Mouse (Mus musculus) midbrain, embryonic 11.5 days (tissue): ENCODE data around the gene Parp4. TPM values are rescaled to one million over a fixed set of nuclear protein-coding genes. Genes with fewer than 3 reads are reported as not detected.

Experiments used
- ATAC-seq: fragments of 200-750 bp; cut with Nextera tagmentation; 2 replicates; pipeline ENCODE4 v1.8.0; 2017; ENCODE audit warnings: moderate TSS enrichment, moderate library complexity; ENCODE audit not compliant: low FRiP score
- DNase-seq: peaks from one replicate; pipeline ENCODE4 v3.0.0; 2015; ENCODE audit warnings: low spot score; ENCODE audit errors: missing footprints
- H3K27ac ChIP-seq: fragments of 300-500 bp; sonication (generic); 2 replicates; pipeline ENCODE4 v1.5.1; 2014; ENCODE audit warnings: low read depth, low read length
- H3K27me3 ChIP-seq: fragments of 300-500 bp; sonication (generic); 2 replicates; pipeline ENCODE4 v1.6.1; 2014; ENCODE audit warnings: mild to moderate bottlenecking, low read length, moderate library complexity, mixed read lengths; ENCODE audit not compliant: control insufficient read depth, insufficient read depth
- H3K36me3 ChIP-seq: fragments of 300-500 bp; sonication (generic); 2 replicates; pipeline ENCODE4 v1.6.1; 2014; ENCODE audit warnings: mild to moderate bottlenecking, low read length, moderate library complexity, mixed read lengths; ENCODE audit not compliant: control insufficient read depth, insufficient read depth
- H3K4me1 ChIP-seq: fragments of 300-500 bp; sonication (generic); 2 replicates; pipeline ENCODE4 v1.6.1; 2014; ENCODE audit warnings: low read length; ENCODE audit not compliant: control insufficient read depth, insufficient read depth
- H3K4me2 ChIP-seq: fragments of 300-500 bp; sonication (generic); 2 replicates; pipeline ENCODE4 v1.6.1; 2014; ENCODE audit warnings: mild to moderate bottlenecking, moderate library complexity
- H3K4me3 ChIP-seq: fragments of 300-500 bp; sonication (generic); 2 replicates; pipeline ENCODE4 v1.5.1; 2014; ENCODE audit warnings: low read depth, low read length
- H3K9ac ChIP-seq: fragments of 300-500 bp; sonication (generic); 2 replicates; pipeline ENCODE4 v1.6.1; 2014; ENCODE audit warnings: low read length
- H3K9me3 ChIP-seq: fragments of 300-500 bp; sonication (generic); 2 replicates; pipeline ENCODE4 v1.6.1; 2016; ENCODE audit warnings: low read length; ENCODE audit not compliant: control insufficient read depth
- WGBS: fragments of 180-500 bp; shearing (Covaris S2); extraction: QIAGEN DNeasy Blood & Tissue Kit; methylation state at CpG from one replicate; pipeline ENCODE4 v1.1.7; 2014; 5-methylcytosine and 5-hydroxymethylcytosine counted together
- polyA plus RNA-seq: library from polyadenylated mRNA; unstranded; fragments of >200 nt; fragmentation: Nextera tagmentation; extraction: Ambion mirVana; gene quantifications from 2 replicates; pipeline ENCODE4 v1.2.1, GENCODE M21; 2014

Gene Parp4
- polyA plus RNA-seq, 1 experiment from 2014 or later = 1.5 TPM

DNA sequence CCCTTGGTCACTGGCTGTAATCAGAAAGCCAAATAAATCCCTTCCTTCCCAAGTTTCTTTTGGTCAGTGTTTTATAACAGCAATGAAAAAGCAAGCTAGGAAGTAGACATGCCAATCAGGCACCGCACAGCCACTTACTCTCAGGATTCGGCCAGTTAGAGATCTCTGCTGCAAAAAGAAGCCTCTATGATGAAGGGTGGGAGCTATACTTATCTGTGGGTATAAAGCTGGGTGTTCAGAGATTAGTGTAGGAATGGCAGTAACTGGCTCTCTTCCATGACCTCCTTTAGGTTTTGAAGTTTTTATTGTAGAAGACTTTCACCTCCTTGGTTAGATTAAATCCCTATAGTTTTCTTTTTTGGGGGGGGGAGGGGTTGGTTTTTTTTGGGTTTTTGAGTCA is 55.7 kb downstream of the Parp4 start:
- Histone ChIP-seq H3K9ac (no peak overlapping the region), H3K4me3 (no peak overlapping the region), H3K4me2 (no peak overlapping the region), H3K9me3 (no peaks in the 10 kb centered on the region), H3K4me1 (no peaks in the 10 kb centered on the region), H3K27me3 (no peaks in the 10 kb centered on the region), H3K27ac (no peak overlapping the region), H3K36me3 (no peaks in the 10 kb centered on the region)
- DNase-seq (no peak), ATAC-seq (no peak)
- WGBS = 90% methylated on average over 2 of the region's 2 CpGs

DNA sequence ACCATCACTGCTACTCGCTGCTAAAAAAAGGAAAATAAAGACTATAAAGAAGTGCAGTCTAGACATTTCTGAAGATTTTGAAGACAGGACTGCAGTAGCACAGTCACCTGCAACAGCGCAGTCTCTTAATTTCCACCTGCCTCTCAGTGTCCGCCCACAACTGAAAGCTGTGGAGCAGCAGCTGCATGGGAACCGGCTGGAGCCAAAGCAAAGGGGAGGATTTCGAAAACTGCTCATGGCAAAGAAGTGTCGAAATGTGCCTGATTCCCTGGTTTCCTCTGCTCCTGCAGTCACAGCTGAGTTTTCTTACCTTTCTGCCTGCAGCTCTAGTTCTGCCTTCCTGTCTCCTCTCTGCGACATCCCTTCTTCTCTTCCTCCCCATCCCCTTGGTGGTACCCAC is 71.8 kb downstream of the Parp4 start:
- ATAC-seq (no peak), DNase-seq (no peak)
- Histone ChIP-seq H3K4me3 (no peak overlapping the region), H3K27ac (no peak overlapping the region), H3K36me3 (no peaks in the 10 kb centered on the region), H3K9me3 (no peaks in the 10 kb centered on the region), H3K4me2 (no peak overlapping the region), H3K4me1 (no peaks in the 10 kb centered on the region), H3K27me3 (no peaks in the 10 kb centered on the region), H3K9ac (no peak overlapping the region)
- WGBS = 66% methylated on average over 7 of the region's 7 CpGs

DNA sequence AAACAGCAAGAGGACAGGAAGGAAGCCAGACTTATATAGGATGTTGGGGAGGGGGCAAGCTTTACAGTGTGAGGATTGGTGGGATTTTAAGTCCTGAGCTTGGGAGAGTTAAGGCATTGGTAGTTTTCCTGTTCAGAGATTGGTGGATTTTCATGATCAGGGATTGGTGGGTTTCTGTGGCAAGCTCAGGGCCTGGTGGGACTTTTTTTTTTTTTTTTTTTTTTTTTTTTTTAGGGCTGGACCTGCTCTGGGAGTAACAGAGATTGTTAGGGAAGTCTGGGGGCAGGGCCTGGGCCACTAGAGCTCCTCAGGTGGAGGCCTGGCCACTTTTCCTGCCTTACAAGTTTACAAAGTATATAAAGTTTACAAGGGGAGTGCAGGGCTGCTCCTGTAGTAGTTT is 74.0 kb downstream of the Parp4 start:
- no peak overlapping the region for H3K9ac ChIP-seq
- no peak overlapping the region for H3K4me2 ChIP-seq
- DNase-seq (no peak), ATAC-seq (no peak)
- H3K36me3 ChIP-seq = no peaks in the 10 kb centered on the region
- H3K4me1 ChIP-seq = no peaks in the 10 kb centered on the region
- no peak overlapping the region for H3K4me3 ChIP-seq
- H3K9me3 ChIP-seq = no peaks in the 10 kb centered on the region; the same call in 1 of the 2 replicates
- H3K27ac ChIP-seq = no peak overlapping the region
- H3K27me3 ChIP-seq = no peaks in the 10 kb centered on the region

DNA sequence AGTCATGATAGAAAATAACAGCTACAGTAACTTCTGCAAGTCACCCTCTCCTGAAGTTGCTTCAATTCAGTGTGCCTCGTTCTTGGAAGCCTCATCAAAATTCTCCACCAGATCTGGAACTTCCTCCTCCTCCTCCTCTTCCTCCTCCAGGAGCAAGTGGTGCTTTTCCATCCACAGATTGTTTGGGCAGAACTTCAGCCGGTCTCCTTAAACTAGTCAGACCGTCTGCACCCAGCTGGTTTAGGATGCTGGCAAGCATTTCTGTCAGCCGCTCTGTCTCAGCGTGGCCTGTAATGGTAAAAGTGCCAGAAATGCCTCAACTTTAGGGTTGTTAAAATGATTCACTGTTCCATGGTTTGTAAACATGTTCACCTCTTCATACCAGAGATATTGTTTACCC is 90.2 kb downstream of the Parp4 start:
- ATAC-seq (no peak), DNase-seq (no peak)
- WGBS = 77% methylated on average over 5 of the region's 5 CpGs
- H3K9ac ChIP-seq = no peak overlapping the region
- no peak overlapping the region for H3K4me2 ChIP-seq
- H3K4me3 ChIP-seq = no peak overlapping the region
- H3K4me1 ChIP-seq = peaks cover 11% of the 10 kb centered on the region
- H3K27me3 ChIP-seq = no peaks in the 10 kb centered on the region
- H3K9me3 ChIP-seq = no peaks in the 10 kb centered on the region
- no peak overlapping the region for H3K27ac ChIP-seq
- H3K36me3 ChIP-seq = no peaks in the 10 kb centered on the region

DNA sequence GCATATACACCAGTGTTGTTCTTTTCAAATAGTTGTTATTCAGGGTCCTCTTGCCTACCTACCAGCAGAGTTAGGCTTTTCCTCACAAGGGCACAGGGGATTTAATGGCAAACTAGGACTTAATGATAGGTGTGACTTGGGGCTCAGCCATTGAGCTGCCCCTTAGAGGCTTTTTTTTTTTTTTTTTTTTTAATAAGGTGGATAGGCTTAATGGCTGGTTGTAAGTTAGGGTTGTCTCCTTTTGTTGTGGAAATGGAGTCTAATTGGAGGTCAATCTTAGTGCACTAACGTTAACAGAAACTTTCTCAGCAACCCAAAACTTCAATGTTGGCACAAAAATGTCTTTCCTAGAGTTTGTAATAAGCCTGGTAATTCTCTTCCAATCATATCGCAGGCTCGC is 91.5 kb downstream of the Parp4 start:
- no peaks in the 10 kb centered on the region for H3K27me3 ChIP-seq
- peaks cover 11% of the 10 kb centered on the region for H3K4me1 ChIP-seq
- DNase-seq (peak; percentile 67), ATAC-seq (no peak)
- H3K27ac ChIP-seq = no peak overlapping the region
- no peak overlapping the region for H3K9ac ChIP-seq
- 83% methylated on average over 3 of the region's 3 CpGs for WGBS
- H3K4me2 ChIP-seq = peak overlapping the region; percentile 56; the same call in 1 of the 2 replicates
- no peak overlapping the region for H3K4me3 ChIP-seq
- H3K36me3 ChIP-seq = no peaks in the 10 kb centered on the region
- no peaks in the 10 kb centered on the region for H3K9me3 ChIP-seq

DNA sequence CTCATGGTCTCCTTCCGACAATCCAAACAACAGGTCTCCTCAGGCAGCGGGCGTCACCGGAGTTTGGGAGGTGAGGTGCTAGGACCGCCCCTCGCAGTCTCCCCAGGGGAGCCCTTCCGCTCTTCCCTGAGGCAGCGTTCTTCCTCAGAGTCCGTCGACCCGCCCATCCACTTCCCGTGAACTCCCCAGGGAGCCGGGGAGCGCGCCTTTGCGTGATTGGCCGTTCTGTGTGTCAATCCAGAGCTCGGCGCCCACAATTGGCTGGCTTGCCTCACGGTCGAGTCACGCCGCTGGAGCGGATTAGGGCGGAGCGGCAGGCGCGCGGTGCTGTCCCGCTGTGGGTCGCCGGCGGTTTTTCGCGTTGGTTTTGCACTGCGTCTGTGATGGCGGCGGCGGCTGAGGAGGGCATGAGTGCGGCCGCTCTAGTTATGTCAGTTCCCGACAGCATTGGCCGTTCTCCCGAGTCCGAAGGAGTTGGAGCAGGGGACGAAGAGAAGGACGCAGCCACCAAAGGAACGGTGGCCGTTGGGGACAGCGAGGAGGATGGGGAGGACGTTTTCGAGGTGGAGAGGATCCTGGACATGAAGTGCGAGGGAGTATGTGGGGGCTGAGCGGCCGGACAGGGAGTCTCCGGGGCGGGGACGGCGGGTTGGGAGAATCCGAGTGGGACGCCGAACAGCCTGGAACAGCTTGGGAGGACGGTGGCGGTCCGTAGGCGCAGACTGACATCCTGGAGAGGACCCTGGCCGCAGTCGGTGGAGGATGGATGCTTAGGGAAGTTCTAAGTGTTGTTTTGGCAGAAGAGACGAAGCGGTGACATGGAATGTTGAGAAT is 92.8 kb downstream of the Parp4 start, which contains the start of gene Mphosph8:
Mphosph8 (plus strand) TSS at position 280 of the 834 bp plus-strand sequence.
- ATAC-seq (peak; percentile 100), DNase-seq (peak; percentile 100)
- peaks cover 6% of the 10 kb centered on the region for H3K36me3 ChIP-seq
- peaks cover 11% of the 10 kb centered on the region for H3K4me1 ChIP-seq
- H3K27me3 ChIP-seq = no peaks in the 10 kb centered on the region
- no peaks in the 10 kb centered on the region for H3K9me3 ChIP-seq
- peak within 1 kb of the TSS; percentile 92 for H3K4me3 ChIP-seq
- H3K9ac ChIP-seq = peak within 1 kb of the TSS; percentile 78
- peak within 1 kb of the TSS; percentile 84 for H3K27ac ChIP-seq
- WGBS = under 1% methylated on average over 70 of the region's 70 CpGs
- H3K4me2 ChIP-seq = peak within 1 kb of the TSS; percentile 71

DNA sequence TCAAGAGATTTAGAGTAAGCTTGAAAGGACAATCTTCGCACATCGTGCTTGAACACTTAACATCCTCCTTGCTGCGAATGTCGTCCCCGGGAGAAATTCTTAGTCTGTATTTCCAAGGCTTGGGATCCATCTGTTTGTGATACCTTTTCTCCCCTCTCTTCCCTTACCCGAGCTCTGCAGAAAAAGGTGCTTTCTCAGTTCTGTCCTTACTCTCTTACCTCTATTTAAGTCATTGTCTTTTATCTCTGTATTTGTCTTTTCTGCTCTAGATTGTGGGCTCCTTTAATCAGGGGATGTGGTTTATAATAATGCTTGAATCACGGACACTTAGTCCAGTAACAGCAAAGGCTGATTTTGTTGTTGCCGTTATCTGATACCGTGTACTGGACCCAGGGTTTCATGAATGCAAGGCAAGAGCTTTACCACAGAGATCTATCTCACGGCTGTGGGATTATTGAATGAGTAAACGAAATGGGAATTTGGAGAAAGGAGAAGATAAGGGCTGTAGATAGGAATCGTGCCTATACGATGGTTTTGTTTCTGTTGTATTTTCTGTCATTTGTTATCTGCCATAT is 93.7 kb downstream of the Parp4 start:
- H3K36me3 ChIP-seq = peaks cover 6% of the 10 kb centered on the region
- peak overlapping the region; percentile 71 for H3K4me2 ChIP-seq
- H3K9me3 ChIP-seq = no peaks in the 10 kb centered on the region
- H3K27ac ChIP-seq = no peak overlapping the region
- H3K4me1 ChIP-seq = peaks cover 11% of the 10 kb centered on the region
- no peaks in the 10 kb centered on the region for H3K27me3 ChIP-seq
- peak overlapping the region; percentile 78 for H3K9ac ChIP-seq
- H3K4me3 ChIP-seq = peak overlapping the region; percentile 92
- DNase-seq (peak; percentile 90), ATAC-seq (no peak)
- WGBS = 10% methylated on average over 13 of the region's 13 CpGs

DNA sequence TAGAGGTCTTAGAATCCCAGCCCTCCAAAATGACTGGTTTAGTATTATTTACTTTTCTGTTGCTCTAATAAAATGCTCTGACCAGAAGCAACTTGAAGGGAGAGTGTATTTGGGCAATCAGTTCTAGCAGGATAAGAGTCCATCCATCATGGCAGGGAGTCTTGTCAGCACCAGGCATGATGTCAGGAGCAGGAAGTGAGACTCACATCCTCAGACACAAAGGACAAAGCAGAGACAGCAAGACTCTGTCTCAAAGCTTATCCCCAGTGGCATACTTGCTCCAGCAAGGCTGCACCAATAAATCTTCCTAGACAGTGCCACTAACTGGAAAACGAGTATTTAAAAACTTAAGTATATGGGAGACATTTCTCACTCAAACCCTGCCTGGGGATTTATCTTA is 110.0 kb downstream of the Parp4 start:
- Histone ChIP-seq H3K36me3 (peaks cover 23% of the 10 kb centered on the region), H3K27ac (no peak overlapping the region), H3K9me3 (no peaks in the 10 kb centered on the region), H3K27me3 (no peaks in the 10 kb centered on the region), H3K4me3 (no peak overlapping the region), H3K4me2 (no peak overlapping the region), H3K9ac (no peak overlapping the region), H3K4me1 (no peaks in the 10 kb centered on the region)
- WGBS = 86% methylated on average over 1 of the region's 1 CpGs
- ATAC-seq (no peak), DNase-seq (no peak)

DNA sequence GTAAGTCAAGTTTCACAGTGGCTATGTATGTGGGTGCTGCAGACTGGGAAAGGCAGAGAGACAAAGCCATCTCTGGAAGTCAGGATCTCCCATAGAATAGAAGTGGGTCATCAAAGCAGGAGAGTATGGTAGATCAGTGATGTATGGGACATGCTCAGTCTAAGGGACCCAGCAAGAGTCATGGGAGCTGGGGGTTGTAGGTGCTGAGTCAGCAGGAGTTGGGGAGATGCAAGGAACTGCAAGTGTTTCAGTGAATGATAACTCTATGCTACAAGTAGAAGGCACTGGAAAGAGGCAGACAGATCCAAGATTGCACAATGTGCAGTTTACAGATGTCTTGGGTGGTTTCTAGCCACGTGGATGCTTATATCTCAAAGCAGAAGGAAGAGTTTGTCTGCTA is 113.7 kb downstream of the Parp4 start:
- ATAC-seq (no peak), DNase-seq (no peak)
- Histone ChIP-seq H3K36me3 (peaks cover 29% of the 10 kb centered on the region), H3K4me1 (no peaks in the 10 kb centered on the region), H3K27ac (no peak overlapping the region), H3K9me3 (no peaks in the 10 kb centered on the region), H3K9ac (no peak overlapping the region), H3K27me3 (no peaks in the 10 kb centered on the region), H3K4me3 (no peak overlapping the region), H3K4me2 (no peak overlapping the region)
- 100% methylated on average over 1 of the region's 1 CpGs for WGBS
